Mouse (Mus musculus): ENCODE data around the gene Pfdn6. TPM values are rescaled to one million over a fixed set of nuclear protein-coding genes. Genes with fewer than 3 reads are reported as not detected.

Gene Pfdn6
- polyA plus RNA-seq, 1 experiment: 29.8 TPM

DNA sequence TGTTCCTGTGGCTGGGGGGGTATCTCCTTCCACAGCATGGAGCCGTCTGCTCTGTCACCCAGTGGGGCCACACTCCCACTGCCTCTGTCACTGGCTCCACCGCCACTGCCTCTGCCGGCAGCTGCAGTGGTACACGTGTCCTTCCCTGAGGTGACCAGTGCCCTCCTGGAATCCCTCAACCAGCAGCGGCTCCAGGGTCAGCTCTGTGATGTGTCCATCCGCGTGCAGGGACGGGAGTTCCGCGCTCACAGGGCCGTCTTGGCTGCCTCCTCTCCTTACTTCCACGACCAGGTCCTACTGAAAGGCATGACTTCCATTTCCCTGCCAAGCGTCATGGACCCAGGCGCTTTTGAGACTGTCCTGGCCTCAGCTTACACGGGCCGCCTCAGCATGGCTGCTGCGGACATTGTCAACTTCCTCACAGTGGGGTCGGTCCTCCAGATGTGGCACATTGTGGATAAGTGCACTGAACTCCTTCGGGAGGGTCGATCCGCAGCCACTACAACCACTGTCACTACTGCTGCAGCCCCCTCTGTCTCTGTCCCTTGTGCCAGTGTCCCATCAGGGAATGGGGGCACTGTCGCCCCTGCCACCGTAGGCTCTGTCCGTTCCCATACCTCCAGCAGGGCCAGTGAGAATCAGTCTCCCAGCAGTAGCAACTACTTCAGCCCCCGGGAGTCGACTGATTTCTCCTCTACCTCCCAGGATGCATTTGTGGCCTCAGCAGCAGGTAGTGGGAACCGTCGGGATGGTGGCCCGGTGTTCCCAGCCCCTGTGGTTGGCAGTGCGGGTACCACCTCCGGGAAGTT, 23.1 kb downstream of the Pfdn6 start:
- H3K4me3 ChIP-seq (ENCODE audit: control insufficient read depth, insufficient read depth, low read length): no peak overlapping the region
- no peak overlapping the region for H3K27ac ChIP-seq (ENCODE audit: control insufficient read depth, insufficient read depth, low read length)
- H3K27me3 ChIP-seq (ENCODE audit: control insufficient read depth, insufficient read depth, low read length): no peaks in the 10 kb centered on the region
- peaks cover 18% of the 10 kb centered on the region for H3K4me1 ChIP-seq (replicated peaks; ENCODE audit: control insufficient read depth, insufficient read depth, low read length)
- H3K36me3 ChIP-seq (ENCODE audit: control insufficient read depth, insufficient read depth, low read length): peaks cover 15% of the 10 kb centered on the region; the same call in 1 of the 2 replicates
- TF ChIP-seq POLR2A (IDR thresholded peaks at IDR 0.05; ENCODE audit: control insufficient read depth, extremely low read depth, insufficient read depth, low read length, poor library complexity) (no peak), CTCF (IDR thresholded peaks at IDR 0.05; ENCODE audit: borderline replicate concordance, control insufficient read depth, extremely low read depth, insufficient read depth, low read length, poor library complexity) (no peak)
- WGBS: 92% methylated on average over 31 of the region's 31 CpGs
- DNase-seq: no peak

DNA sequence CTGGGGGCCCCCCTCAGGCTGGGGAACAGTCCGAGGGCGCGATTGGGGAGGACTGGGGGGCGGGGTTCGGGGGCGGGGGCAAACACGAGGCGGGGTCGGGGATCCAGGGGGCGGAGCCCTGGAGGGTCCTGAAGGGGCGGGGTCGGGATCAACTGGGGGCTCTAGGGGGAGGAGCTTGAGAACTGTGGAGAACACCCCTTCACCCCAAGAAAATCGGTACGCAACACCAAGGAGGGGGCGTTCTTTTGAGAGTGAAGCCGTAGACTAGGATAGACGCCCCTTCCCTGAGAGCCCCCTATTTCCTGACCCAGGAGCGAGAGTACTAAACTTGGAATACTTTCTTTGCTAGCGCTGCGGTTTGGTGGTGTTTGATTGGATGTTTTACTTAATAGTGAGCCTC, 23.8 kb downstream of the Pfdn6 start:
- WGBS: 3% methylated on average over 15 of the region's 20 CpGs
- TF ChIP-seq CTCF (IDR thresholded peaks at IDR 0.05; ENCODE audit: borderline replicate concordance, control insufficient read depth, extremely low read depth, insufficient read depth, low read length, poor library complexity) (0 out of 2 replicates have a peak, but pooled peaks have one; percentile 1), POLR2A (IDR thresholded peaks at IDR 0.05; ENCODE audit: control insufficient read depth, extremely low read depth, insufficient read depth, low read length, poor library complexity) (no peak)
- peaks cover 22% of the 10 kb centered on the region for H3K36me3 ChIP-seq (ENCODE audit: control insufficient read depth, insufficient read depth, low read length)
- H3K27ac ChIP-seq (ENCODE audit: control insufficient read depth, insufficient read depth, low read length): no peak overlapping the region
- no peaks in the 10 kb centered on the region for H3K27me3 ChIP-seq (ENCODE audit: control insufficient read depth, insufficient read depth, low read length)
- DNase-seq: peak; percentile 79
- peaks cover 18% of the 10 kb centered on the region for H3K4me1 ChIP-seq (replicated peaks; ENCODE audit: control insufficient read depth, insufficient read depth, low read length)
- peak overlapping the region; percentile 81 for H3K4me3 ChIP-seq (ENCODE audit: control insufficient read depth, insufficient read depth, low read length)

DNA sequence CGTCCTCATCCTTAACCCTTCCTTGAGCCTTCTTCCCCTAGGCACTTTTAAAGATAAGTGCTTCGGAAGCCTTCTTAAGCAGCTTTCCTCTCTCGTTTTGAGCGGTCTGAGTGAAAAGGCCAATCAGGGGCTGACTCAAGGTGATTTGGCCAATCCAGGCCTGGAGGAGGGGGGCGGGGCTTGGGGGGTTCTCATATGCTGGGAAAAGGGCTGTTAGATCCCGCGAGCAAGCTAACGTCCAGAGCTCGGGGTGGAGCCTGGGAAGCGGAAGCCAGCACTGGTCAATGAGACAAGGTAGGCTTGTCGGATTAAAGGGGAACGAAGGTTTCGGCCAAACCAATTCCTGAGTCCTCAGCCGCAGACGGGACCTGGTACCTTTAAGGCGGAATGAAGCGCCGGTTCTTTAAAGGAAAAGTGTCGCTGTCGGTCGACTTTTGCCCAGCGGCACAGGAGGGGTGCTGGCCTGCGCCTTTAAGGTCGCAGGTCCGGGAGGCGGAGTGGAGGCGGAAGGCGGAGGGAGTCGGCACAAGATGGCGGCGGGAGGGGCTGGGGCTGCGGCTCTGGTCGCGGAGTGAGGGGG, 24.4 kb downstream of the Pfdn6 start, which contains the start of the genes Tapbp and Zbtb22:
Tapbp (plus strand) TSS at position 229 of the 580 bp plus-strand sequence.
Zbtb22 (plus strand) TSS at position 234 of the 580 bp plus-strand sequence.
- peak within 1 kb of the TSS; percentile 43; the same call in 1 of the 2 replicates for H3K27ac ChIP-seq (ENCODE audit: control insufficient read depth, insufficient read depth, low read length)
- TF ChIP-seq POLR2A (IDR thresholded peaks at IDR 0.05; ENCODE audit: control insufficient read depth, extremely low read depth, insufficient read depth, low read length, poor library complexity) (no peak; the same call in 1 of the 2 replicates), CTCF (IDR thresholded peaks at IDR 0.05; ENCODE audit: borderline replicate concordance, control insufficient read depth, extremely low read depth, insufficient read depth, low read length, poor library complexity) (0 out of 2 replicates have a peak, but pooled peaks have one; percentile 8)
- H3K36me3 ChIP-seq (ENCODE audit: control insufficient read depth, insufficient read depth, low read length): peaks cover 25% of the 10 kb centered on the region
- H3K27me3 ChIP-seq (ENCODE audit: control insufficient read depth, insufficient read depth, low read length): no peaks in the 10 kb centered on the region
- H3K4me3 ChIP-seq (ENCODE audit: control insufficient read depth, insufficient read depth, low read length): peak within 1 kb of the TSS; percentile 81
- H3K4me1 ChIP-seq (replicated peaks; ENCODE audit: control insufficient read depth, insufficient read depth, low read length): peaks cover 19% of the 10 kb centered on the region
- WGBS: 1% methylated on average over 34 of the region's 34 CpGs
- DNase-seq: peak; percentile 93

DNA sequence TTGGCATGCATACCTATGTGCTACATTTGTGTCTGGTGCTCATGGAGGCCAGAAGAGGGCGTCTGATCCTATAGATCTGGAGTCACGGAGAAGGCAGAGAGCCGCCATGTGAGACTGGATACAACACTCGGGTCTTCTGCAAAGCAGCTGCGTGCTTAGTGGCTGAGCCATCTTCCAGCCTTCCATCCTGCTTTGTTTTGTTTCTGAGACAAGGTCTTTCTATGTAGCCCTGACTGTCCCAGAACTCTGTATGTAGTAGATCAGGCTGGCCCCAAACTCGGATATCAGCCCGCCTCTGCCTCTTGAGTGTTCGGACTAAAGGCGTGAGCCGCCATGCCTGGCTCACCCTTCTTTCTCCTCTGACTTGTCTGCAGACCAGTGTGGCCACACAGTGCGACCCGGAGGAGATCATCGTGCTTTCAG, 25.2 kb downstream of the Pfdn6 start:
- TF ChIP-seq POLR2A (IDR thresholded peaks at IDR 0.05; ENCODE audit: control insufficient read depth, extremely low read depth, insufficient read depth, low read length, poor library complexity) (no peak), CTCF (IDR thresholded peaks at IDR 0.05; ENCODE audit: borderline replicate concordance, control insufficient read depth, extremely low read depth, insufficient read depth, low read length, poor library complexity) (no peak)
- peaks cover 25% of the 10 kb centered on the region for H3K4me1 ChIP-seq (replicated peaks; ENCODE audit: control insufficient read depth, insufficient read depth, low read length)
- no peak overlapping the region for H3K27ac ChIP-seq (ENCODE audit: control insufficient read depth, insufficient read depth, low read length)
- no peaks in the 10 kb centered on the region for H3K27me3 ChIP-seq (ENCODE audit: control insufficient read depth, insufficient read depth, low read length)
- H3K4me3 ChIP-seq (ENCODE audit: control insufficient read depth, insufficient read depth, low read length): no peak overlapping the region
- peaks cover 25% of the 10 kb centered on the region for H3K36me3 ChIP-seq (ENCODE audit: control insufficient read depth, insufficient read depth, low read length)
- 89% methylated on average over 13 of the region's 13 CpGs for WGBS
- no peak for DNase-seq

DNA sequence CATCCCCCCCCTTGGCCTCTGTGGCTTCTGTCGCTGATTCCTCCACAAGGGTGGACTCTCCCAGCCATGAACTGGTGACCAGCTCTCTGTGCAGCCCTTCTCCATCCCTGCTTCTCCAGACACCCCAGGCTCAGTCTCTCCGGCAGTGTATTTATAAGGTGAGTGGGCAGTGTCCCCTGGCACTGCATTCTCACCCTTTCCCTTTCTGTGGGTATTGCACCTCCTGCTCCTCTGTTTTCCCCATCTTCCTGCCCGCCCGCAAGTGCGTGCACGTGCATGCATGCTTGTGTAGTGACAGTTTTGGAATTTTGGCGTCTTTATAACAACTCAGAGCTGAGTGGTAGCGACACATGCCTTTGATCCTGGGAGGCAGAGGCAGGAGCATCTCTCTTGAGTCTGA, 26.2 kb downstream of the Pfdn6 start:
- Histone ChIP-seq H3K27ac (ENCODE audit: control insufficient read depth, insufficient read depth, low read length) (no peak overlapping the region), H3K27me3 (ENCODE audit: control insufficient read depth, insufficient read depth, low read length) (no peaks in the 10 kb centered on the region), H3K36me3 (ENCODE audit: control insufficient read depth, insufficient read depth, low read length) (peaks cover 25% of the 10 kb centered on the region), H3K4me1 (replicated peaks; ENCODE audit: control insufficient read depth, insufficient read depth, low read length) (peaks cover 24% of the 10 kb centered on the region), H3K4me3 (ENCODE audit: control insufficient read depth, insufficient read depth, low read length) (no peak overlapping the region)
- DNase-seq: no peak
- no peak for TF ChIP-seq POLR2A (IDR thresholded peaks at IDR 0.05; ENCODE audit: control insufficient read depth, extremely low read depth, insufficient read depth, low read length, poor library complexity)
- TF ChIP-seq CTCF (IDR thresholded peaks at IDR 0.05; ENCODE audit: borderline replicate concordance, control insufficient read depth, extremely low read depth, insufficient read depth, low read length, poor library complexity): no peak
- 96% methylated on average over 8 of the region's 8 CpGs for WGBS

DNA sequence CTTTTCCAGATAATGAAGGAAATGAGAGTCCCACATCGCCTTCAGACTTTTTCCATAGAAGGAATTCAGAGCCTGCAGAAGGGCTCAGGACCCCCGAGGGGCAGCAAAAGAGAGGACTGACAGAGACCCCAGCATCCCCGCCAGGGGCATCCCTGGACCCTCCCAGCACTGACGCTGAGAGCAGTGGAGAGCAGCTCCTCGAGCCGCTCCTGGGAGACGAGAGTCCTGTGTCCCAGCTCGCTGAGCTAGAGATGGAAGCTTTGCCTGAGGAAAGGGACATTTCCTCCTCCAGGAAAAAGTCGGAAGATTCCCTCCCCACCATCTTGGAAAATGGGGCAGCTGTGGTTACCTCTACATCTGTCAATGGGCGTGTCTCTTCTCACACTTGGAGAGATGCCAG, 26.9 kb downstream of the Pfdn6 start:
- H3K36me3 ChIP-seq (ENCODE audit: control insufficient read depth, insufficient read depth, low read length): peaks cover 25% of the 10 kb centered on the region
- no peaks in the 10 kb centered on the region for H3K27me3 ChIP-seq (ENCODE audit: control insufficient read depth, insufficient read depth, low read length)
- DNase-seq: no peak
- TF ChIP-seq POLR2A (IDR thresholded peaks at IDR 0.05; ENCODE audit: control insufficient read depth, extremely low read depth, insufficient read depth, low read length, poor library complexity): no peak
- no peak for TF ChIP-seq CTCF (IDR thresholded peaks at IDR 0.05; ENCODE audit: borderline replicate concordance, control insufficient read depth, extremely low read depth, insufficient read depth, low read length, poor library complexity)
- H3K4me3 ChIP-seq (ENCODE audit: control insufficient read depth, insufficient read depth, low read length): no peak overlapping the region
- no peak overlapping the region for H3K27ac ChIP-seq (ENCODE audit: control insufficient read depth, insufficient read depth, low read length)
- WGBS: 94% methylated on average over 10 of the region's 10 CpGs
- peaks cover 27% of the 10 kb centered on the region for H3K4me1 ChIP-seq (replicated peaks; ENCODE audit: control insufficient read depth, insufficient read depth, low read length)
